ENCODE assay signal across 8 mouse cellular contexts in genomic region chr3:129724961-129725501, GRCm38 (mm10). TPM values are rescaled to one million over a fixed set of nuclear protein-coding genes. Genes with fewer than 3 reads are reported as not detected.
DNase-seq lines count a peak whose midpoint lies in the region; ATAC-seq lines count a peak whose summit lies in the region.

No protein-coding gene starts in this region.

- intact Hi-C loops in gastrocnemius, postnatal 14 days (cut with DNase I; ENCODE audit: low total_unique reads), result no loop called here
- intact Hi-C loops in left cerebral cortex, postnatal 10 days (cut with DNase I), result no loop called here

- ATAC-seq in inflammation-experienced regulatory T-cells, adult 6 months, result peak; percentile 94
- ATAC-seq in megakaryocyte-erythroid progenitor cell, adult 5-6 weeks (replicated peaks; ENCODE audit: low FRiP score, low TSS enrichment, poor library complexity, severe bottlenecking), result peak; percentile 97

- DNase-seq in adrenal gland, adult (ENCODE audit: inconsistent age in 2 of 2, low spot score in 1 of 2), result peak; percentile 94 to 98
- peak; percentile 98 for DNase-seq in embryo, embryonic 10.5 days (ENCODE audit: low spot score)
- peak; percentile 91 for DNase-seq in gastrocnemius, postnatal 14 days
- peak; percentile 93 to 95 for DNase-seq in left cerebral cortex, postnatal 10 days (ENCODE audit: extremely low spot score in 1 of 2, low spot score in 2 of 2)
- peak; percentile 86 for DNase-seq in right cerebral cortex, postnatal 25 days
- DNase-seq in urinary bladder, postnatal 4 days (ENCODE audit: low spot score in 2 of 2), result peak; percentile 88 to 91

RNA-seq across cellular contexts. Expression of gene Egf, which starts 30.1 kb away (rescaled TPM):
- 10 to 100 TPM; 21.0 to 24.7 TPM for total RNA-seq in gastrocnemius, postnatal 14 days (2021)
- 1 to 10 TPM in 1 of 3 experiments, under 1 TPM in 2; 0.55 to 3.2 (median 0.93) TPM for polyA plus RNA-seq in inflammation-experienced regulatory T-cells, adult 6 months (2017; shearing (Covaris generic))
- total RNA-seq in left cerebral cortex, postnatal 10 days (2021), result 1 to 10 TPM; 2.2 to 2.5 TPM
- total RNA-seq in megakaryocyte-erythroid progenitor cell, adult 5-6 weeks (2014; fragmentation: Nextera tagmentation), result 1.9 and 9.8 TPM in 2 replicates
- 0.09 and 5.9 TPM in 2 replicates for total RNA-seq in megakaryocyte-erythroid progenitor cell, adult 5-6 weeks (2017)

Comparison
In these comparisons a context has a peak if more than half of its experiments do, and no peak if none do; other contexts are left out.
1. Peak in every context shown above with its lines: DNase-seq and ATAC-seq.